Mouse (Mus musculus) heart, postnatal 0 days (tissue): ENCODE data around the gene Dab1. TPM values are rescaled to one million over a fixed set of nuclear protein-coding genes. Genes with fewer than 3 reads are reported as not detected.

ENCODE experiments used
- ATAC-seq: fragments of 200-750 bp; cut with Nextera tagmentation; 2 replicates; pipeline ENCODE4 v1.8.0; 2017; ENCODE audit warnings: low read depth, moderate number of reproducible peaks, moderate library complexity; ENCODE audit not compliant: insufficient read depth
- DNase-seq: peaks from one replicate; pipeline ENCODE4 v3.0.0-alpha.2; 2016; ENCODE audit warnings: low spot score
- H3K27ac ChIP-seq: fragments of 300-500 bp; sonication (generic); 2 replicates; pipeline ENCODE4 v1.5.1; 2014; ENCODE audit warnings: low read depth, mild to moderate bottlenecking
- H3K27me3 ChIP-seq: fragments of 300-500 bp; sonication (generic); 2 replicates; pipeline ENCODE4 v1.6.1; 2014; ENCODE audit warnings: low read length, mixed read lengths; ENCODE audit not compliant: control insufficient read depth, insufficient read depth
- H3K36me3 ChIP-seq: fragments of 300-500 bp; sonication (generic); replicated peaks from 2 replicates; pipeline ENCODE4 v1.6.1; 2014; ENCODE audit warnings: low read length, mixed read lengths; ENCODE audit not compliant: control insufficient read depth, insufficient read depth
- H3K4me1 ChIP-seq: fragments of 300-500 bp; sonication (generic); 2 replicates; pipeline ENCODE4 v1.6.1; 2014; ENCODE audit warnings: antibody characterized with exemption; ENCODE audit not compliant: control insufficient read depth, insufficient read depth
- H3K4me2 ChIP-seq: fragments of 300-500 bp; sonication (generic); 2 replicates; pipeline ENCODE4 v1.6.1; 2014; ENCODE audit warnings: low read depth, mild to moderate bottlenecking, low read length, moderate library complexity
- H3K4me3 ChIP-seq: fragments of 300-500 bp; sonication (generic); 2 replicates; pipeline ENCODE4 v1.5.1; 2014; ENCODE audit warnings: low read depth, low read length
- H3K9ac ChIP-seq: fragments of 300-500 bp; sonication (generic); replicated peaks from 2 replicates; pipeline ENCODE4 v1.6.1; 2014; ENCODE audit warnings: low read depth, low read length, mixed read lengths
- H3K9me3 ChIP-seq: fragments of 300-500 bp; sonication (generic); replicated peaks from 2 replicates; pipeline ENCODE4 v1.6.1; 2016; ENCODE audit warnings: low read length; ENCODE audit not compliant: control insufficient read depth
- CTCF ChIP-seq: IDR thresholded peaks from 2 replicates; pipeline ENCODE4 v1.5.1; 2016; ENCODE audit warnings: antibody characterized with exemption, control low read depth, low read depth
- EP300 ChIP-seq: IDR thresholded peaks from 2 replicates; pipeline ENCODE4 v1.6.1; 2016; ENCODE audit warnings: antibody characterized with exemption, low read depth
- WGBS: fragments of 180-500 bp; shearing (Covaris S2); extraction: QIAGEN DNeasy Blood & Tissue Kit; methylation state at CpG from one replicate; pipeline ENCODE4 v1.1.7; 2014; 5-methylcytosine and 5-hydroxymethylcytosine counted together
- polyA plus RNA-seq: library from polyadenylated mRNA; unstranded; fragments of >200 nt; fragmentation: Nextera tagmentation; extraction: Ambion mirVana; gene quantifications from 2 replicates; pipeline ENCODE4 v1.2.1, GENCODE M21; 2015
- total RNA-seq: library from RNA; depleted of rRNA; stranded (reverse); fragments of >200 nt; gene quantifications from 2 replicates; pipeline ENCODE4 v1.2.3, GENCODE M21; 2014; ENCODE audit warnings: low replicate concordance

Dab1 gene
- total and polyA plus RNA-seq, 2 experiments from 2014 or later = 0.27 TPM; not detected in 1

DNA sequence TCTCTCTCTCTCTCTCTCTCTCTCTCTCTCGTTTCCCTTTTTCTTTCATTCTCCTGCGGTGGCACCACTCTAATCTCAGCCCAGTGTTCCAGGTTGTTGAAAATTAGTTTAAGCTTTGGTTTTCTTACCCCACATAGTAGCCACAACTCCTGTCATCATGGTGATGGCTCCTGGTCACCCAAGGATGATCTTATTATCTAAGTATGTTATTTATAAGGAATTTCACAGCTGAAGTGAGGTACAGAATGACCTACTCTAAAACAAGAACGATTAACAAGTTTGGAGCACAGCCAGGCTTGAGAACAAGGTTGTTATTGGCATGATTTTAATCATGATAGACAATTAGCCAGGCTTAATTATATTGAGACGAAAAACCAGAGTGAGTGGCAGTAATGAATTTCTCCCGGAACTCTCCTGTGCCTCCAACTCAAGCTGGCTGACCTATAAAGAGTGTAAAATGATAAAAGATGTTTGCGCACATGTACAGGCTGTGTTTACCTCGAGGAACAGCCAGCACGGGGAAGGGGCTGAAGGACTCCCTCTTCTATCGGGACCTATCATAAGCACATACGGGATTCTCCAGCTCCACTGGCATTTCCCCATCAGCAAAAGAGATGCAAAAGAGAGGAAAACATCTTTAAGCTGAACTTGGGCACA lies 684.0 kb downstream of the Dab1 start:
- TF ChIP-seq CTCF (no peak), EP300 (no peak)
- no peaks in the 10 kb centered on the region for H3K27me3 ChIP-seq
- no peak overlapping the region for H3K27ac ChIP-seq
- H3K4me1 ChIP-seq = no peaks in the 10 kb centered on the region
- 58% methylated on average over 10 of the region's 10 CpGs for WGBS
- DNase-seq (no peak), ATAC-seq (no peak)
- no peak overlapping the region for H3K4me2 ChIP-seq
- no peak overlapping the region for H3K4me3 ChIP-seq
- no peaks in the 10 kb centered on the region for H3K36me3 ChIP-seq
- no peak overlapping the region for H3K9ac ChIP-seq
- no peaks in the 10 kb centered on the region for H3K9me3 ChIP-seq

- H3K27me3 ChIP-seq = no peaks in the 10 kb centered on the region
- H3K27ac ChIP-seq = no peak overlapping the region
- no peak overlapping the region for H3K4me2 ChIP-seq
- no peak overlapping the region for H3K4me3 ChIP-seq
- no peak for DNase-seq
- no peak for ATAC-seq
- no peaks in the 10 kb centered on the region for H3K36me3 ChIP-seq
- no peaks in the 10 kb centered on the region for H3K4me1 ChIP-seq
- no peaks in the 10 kb centered on the region for H3K9me3 ChIP-seq
- H3K9ac ChIP-seq = no peak overlapping the region
- 65% methylated on average over 2 of the region's 2 CpGs for WGBS
- no peak for TF ChIP-seq CTCF
- no peak for TF ChIP-seq EP300
These were observed 688.6 kb downstream of the Dab1 start for GRCm38 (mm10) chr4:104307781-104308180.

DNA sequence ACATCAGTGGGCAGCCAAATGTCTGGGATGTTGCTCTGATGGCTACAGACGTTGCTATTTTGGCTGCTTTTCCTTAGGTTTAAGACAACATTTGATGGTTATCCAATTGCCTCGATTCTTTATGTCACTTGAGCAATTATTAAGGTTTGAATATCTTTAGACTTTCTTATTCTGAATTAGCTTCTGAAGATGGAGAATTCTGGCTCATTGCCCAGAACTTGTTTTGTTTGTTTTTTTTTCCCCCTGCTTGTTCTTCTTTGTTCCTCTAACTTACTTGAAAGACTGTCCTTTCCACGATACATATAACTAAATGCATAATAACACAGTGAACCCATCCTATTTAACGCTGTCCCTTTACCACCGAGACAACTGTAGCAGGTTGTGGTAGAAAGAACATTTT lies 707.1 kb downstream of the Dab1 start:
- WGBS = 62% methylated on average over 5 of the region's 5 CpGs
- Histone ChIP-seq H3K36me3 (no peaks in the 10 kb centered on the region), H3K4me3 (no peak overlapping the region), H3K9me3 (no peaks in the 10 kb centered on the region), H3K27ac (no peak overlapping the region), H3K27me3 (no peaks in the 10 kb centered on the region), H3K4me2 (no peak overlapping the region), H3K4me1 (no peaks in the 10 kb centered on the region), H3K9ac (no peak overlapping the region)
- DNase-seq (no peak), ATAC-seq (no peak)
- TF ChIP-seq CTCF (no peak), EP300 (no peak)

- Histone ChIP-seq H3K27me3 (no peaks in the 10 kb centered on the region), H3K27ac (no peak overlapping the region), H3K4me2 (no peak overlapping the region), H3K36me3 (no peaks in the 10 kb centered on the region), H3K4me3 (no peak overlapping the region), H3K4me1 (no peaks in the 10 kb centered on the region), H3K9me3 (no peaks in the 10 kb centered on the region), H3K9ac (no peak overlapping the region)
- TF ChIP-seq CTCF (no peak), EP300 (no peak)
- DNase-seq (no peak), ATAC-seq (no peak)
- WGBS = 32% methylated on average over 6 of the region's 6 CpGs
These were observed 712.7 kb downstream of the Dab1 start for GRCm38 (mm10) chr4:104331896-104332295.

DNA sequence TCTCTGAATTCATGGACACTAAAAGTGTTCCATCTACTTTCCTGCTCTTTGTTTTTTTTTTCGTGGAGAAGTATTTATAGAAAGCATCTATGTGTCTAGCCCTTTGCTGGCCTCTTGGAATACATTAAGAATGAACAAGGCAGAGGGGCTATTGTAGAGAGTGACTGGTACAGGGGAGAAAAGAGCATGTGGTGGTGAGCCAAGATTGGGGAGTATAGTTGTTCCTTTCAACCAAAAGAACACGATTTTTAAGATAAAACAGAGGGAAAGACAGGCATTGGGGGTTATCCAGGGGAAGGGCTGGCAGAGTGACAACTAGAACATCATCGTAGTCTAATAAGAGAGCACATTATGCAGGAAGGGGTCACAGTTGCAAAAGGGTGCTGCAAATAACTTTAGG lies 713.2 kb downstream of the Dab1 start:
- Histone ChIP-seq H3K4me2 (no peak overlapping the region), H3K4me3 (no peak overlapping the region), H3K27ac (no peak overlapping the region), H3K4me1 (no peaks in the 10 kb centered on the region), H3K27me3 (no peaks in the 10 kb centered on the region), H3K36me3 (no peaks in the 10 kb centered on the region), H3K9me3 (no peaks in the 10 kb centered on the region), H3K9ac (no peak overlapping the region)
- DNase-seq (no peak), ATAC-seq (no peak)
- 36% methylated on average over 3 of the region's 3 CpGs for WGBS
- TF ChIP-seq CTCF (no peak), EP300 (no peak)

GRCm38 (mm10) chr4:104337279-104337678 lies 718.1 kb downstream of the Dab1 start:
- Histone ChIP-seq H3K4me3 (no peak overlapping the region), H3K4me1 (no peaks in the 10 kb centered on the region), H3K9me3 (no peaks in the 10 kb centered on the region), H3K36me3 (no peaks in the 10 kb centered on the region), H3K4me2 (no peak overlapping the region), H3K9ac (no peak overlapping the region), H3K27ac (no peak overlapping the region), H3K27me3 (no peaks in the 10 kb centered on the region)
- 77% methylated on average over 10 of the region's 10 CpGs for WGBS
- ATAC-seq = no peak
- DNase-seq = no peak
- no peak for TF ChIP-seq EP300
- TF ChIP-seq CTCF = no peak
